Mouse (Mus musculus): ENCODE measurements around the gene Exoc3.

DNA sequence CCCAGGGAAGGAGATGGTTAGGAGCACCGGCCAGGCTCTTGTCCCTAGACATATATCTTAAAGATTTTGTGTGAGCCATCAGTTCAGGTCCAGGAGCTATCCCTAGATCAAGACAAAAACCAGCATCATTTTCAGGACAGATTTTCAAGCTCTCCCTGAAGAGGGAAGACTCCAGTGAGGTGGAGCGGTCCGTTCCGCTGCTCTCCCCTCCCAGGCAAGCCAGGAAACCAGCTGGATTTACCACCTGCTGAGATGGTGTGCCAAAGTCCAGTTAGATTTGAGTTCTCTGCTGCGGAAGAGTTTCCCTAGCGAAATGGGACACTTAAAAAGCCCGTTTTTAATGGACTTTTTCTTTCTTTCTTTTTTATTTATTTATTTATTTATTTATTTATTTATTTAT is 81.0 kb downstream of the Exoc3 start:
- TF ChIP-seq CTCF (IDR thresholded peaks at IDR 0.05; ENCODE audit: borderline replicate concordance, insufficient read depth, low read length) (no peak), POLR2A (IDR thresholded peaks at IDR 0.05; ENCODE audit: low read depth, low read length) (no peak)
